Mouse (Mus musculus) forebrain, embryonic 10.5 days (tissue): ENCODE results near the gene Btbd9. TPM values are rescaled to one million over a fixed set of nuclear protein-coding genes. Genes with fewer than 3 reads are reported as not detected.

Source experiments
- DNase-seq: peaks from one replicate; pipeline ENCODE4 v3.0.0-alpha.2; 2017; ENCODE audit warnings: low spot score; ENCODE audit errors: extremely low spot score
- H3K27ac ChIP-seq: fragments of 300-500 bp; sonication (generic); 2 replicates; pipeline ENCODE4 v1.5.1; 2016; ENCODE audit warnings: mild to moderate bottlenecking
- H3K27me3 ChIP-seq: fragments of 300-500 bp; sonication (generic); 2 replicates; pipeline ENCODE4 v1.6.1; 2016; ENCODE audit warnings: mild to moderate bottlenecking; ENCODE audit not compliant: poor library complexity, severe bottlenecking
- H3K36me3 ChIP-seq: fragments of 300-500 bp; sonication (generic); replicated peaks from 2 replicates; pipeline ENCODE4 v1.6.1; 2016; ENCODE audit warnings: mild to moderate bottlenecking, moderate library complexity
- H3K4me1 ChIP-seq: fragments of 300-500 bp; sonication (generic); 2 replicates; pipeline ENCODE4 v1.6.1; 2016
- H3K4me3 ChIP-seq: fragments of 300-500 bp; sonication (generic); 2 replicates; pipeline ENCODE4 v1.5.1; 2016; ENCODE audit warnings: mild to moderate bottlenecking, moderate library complexity
- H3K9me3 ChIP-seq: fragments of 300-500 bp; sonication (generic); 2 replicates; pipeline ENCODE4 v1.6.1; 2016; ENCODE audit warnings: mild to moderate bottlenecking, moderate library complexity
- WGBS: fragments of 180-500 bp; shearing (Covaris S2); methylation state at CpG from one replicate; pipeline ENCODE4 v1.1.7; 2016; 5-methylcytosine and 5-hydroxymethylcytosine counted together
- polyA plus RNA-seq: library from polyadenylated mRNA; unstranded; fragments of >200 nt; fragmentation: Nextera tagmentation; extraction: Ambion mirVana; gene quantifications from 2 replicates; pipeline ENCODE4 v1.2.1, GENCODE M21; 2016

Btbd9 gene
- polyA plus RNA-seq, 1 experiment from 2014 or later, result 57.8 TPM

DNA sequence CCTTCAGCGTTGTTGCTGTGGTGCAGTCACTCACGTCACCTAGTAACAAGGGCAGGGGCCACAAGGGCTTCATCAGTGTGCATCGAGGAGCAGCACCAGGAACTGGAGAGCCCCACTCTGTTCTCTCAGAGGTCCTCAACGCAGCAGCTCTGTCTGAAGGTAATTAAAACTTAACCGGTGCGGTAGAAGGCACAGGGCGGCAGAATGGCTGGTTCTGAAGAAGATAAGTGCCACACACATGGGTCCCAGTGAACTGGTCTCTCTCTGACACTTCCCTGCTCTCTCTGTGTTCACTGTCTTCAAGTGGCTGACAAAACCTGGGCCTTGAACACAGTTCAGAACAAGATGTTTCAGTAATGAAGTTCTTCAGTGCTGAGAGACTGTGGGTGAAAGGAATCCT is 239.5 kb downstream of the Btbd9 start:
- DNase-seq, result no peak
- Histone ChIP-seq H3K27ac (peak overlapping the region; percentile 60), H3K4me1 (peaks cover 50% of the 10 kb centered on the region), H3K9me3 (no peaks in the 10 kb centered on the region), H3K27me3 (no peaks in the 10 kb centered on the region), H3K4me3 (no peak overlapping the region), H3K36me3 (no peaks in the 10 kb centered on the region)
- WGBS, result 78% methylated on average over 7 of the region's 7 CpGs

DNA sequence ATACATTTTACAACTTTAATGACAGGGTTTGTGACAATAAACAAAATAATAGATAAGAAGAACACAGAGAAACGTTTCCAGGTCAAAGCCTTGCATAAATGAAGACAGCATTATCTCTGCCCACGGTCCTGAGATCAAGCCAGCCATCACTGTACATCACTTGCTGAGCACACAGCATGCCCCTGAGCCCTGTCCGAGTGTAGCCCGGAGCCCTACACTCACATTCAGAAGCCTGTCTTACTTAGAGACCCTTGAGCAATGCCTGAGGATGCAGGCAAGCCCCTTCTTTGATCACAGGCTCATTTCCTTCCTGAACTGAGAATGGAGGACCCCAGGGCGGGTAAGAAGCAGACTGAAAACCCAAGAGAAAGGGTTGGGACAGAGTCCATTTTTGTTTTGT is 240.0 kb downstream of the Btbd9 start:
- Histone ChIP-seq H3K9me3 (no peaks in the 10 kb centered on the region), H3K4me1 (peaks cover 54% of the 10 kb centered on the region), H3K27ac (peak overlapping the region; percentile 62; the same call in 1 of the 2 replicates), H3K4me3 (no peak overlapping the region), H3K36me3 (no peaks in the 10 kb centered on the region), H3K27me3 (no peaks in the 10 kb centered on the region)
- no peak for DNase-seq
- WGBS, result 70% methylated on average over 5 of the region's 5 CpGs

DNA sequence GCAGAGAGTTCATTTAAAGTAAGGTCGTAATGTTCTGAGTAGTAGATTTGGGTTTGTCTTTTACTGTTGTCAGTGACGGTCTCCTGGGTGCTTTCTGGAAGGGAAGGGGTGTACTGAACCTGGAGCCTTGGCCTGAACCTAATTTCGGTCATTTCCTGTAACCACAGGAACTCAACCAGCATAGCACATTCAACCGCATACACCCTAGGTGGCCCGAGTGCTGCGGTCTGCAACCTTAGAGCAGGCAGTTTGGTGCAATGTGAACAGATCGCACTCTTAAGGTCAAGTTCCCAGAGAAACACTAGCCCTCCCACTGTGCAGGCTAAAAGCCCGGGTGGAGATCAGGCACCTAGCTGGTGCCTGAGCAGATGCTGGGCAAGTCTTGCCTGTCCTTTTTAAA is 240.5 kb downstream of the Btbd9 start:
- 70% methylated on average over 8 of the region's 8 CpGs for WGBS
- DNase-seq, result no peak
- no peaks in the 10 kb centered on the region for H3K36me3 ChIP-seq
- no peaks in the 10 kb centered on the region for H3K27me3 ChIP-seq
- no peaks in the 10 kb centered on the region for H3K9me3 ChIP-seq
- no peak overlapping the region for H3K4me3 ChIP-seq
- 0 out of 2 replicates have a peak overlapping the region, but pooled peaks have one; percentile 7 for H3K27ac ChIP-seq
- H3K4me1 ChIP-seq, result peaks cover 52% of the 10 kb centered on the region

DNA sequence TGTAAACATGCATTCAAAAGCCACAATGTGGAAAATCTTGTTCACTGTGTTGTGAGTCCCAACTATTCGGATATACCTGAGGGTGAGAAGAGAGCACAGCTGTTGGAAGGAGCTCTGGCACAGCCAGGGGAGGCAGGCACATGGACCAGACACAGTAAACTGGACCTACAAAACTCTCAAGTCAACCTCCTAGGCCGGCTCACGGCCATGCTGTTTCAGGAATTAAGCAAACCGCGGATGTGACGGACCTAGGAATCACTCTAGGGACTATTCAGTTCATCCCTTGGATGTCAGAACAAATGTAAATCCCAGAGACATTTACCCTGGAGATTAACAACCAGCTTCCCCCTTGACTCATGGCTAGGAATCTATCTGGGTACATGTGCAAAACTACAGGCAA is 242.0 kb downstream of the Btbd9 start:
- 86% methylated on average over 6 of the region's 6 CpGs for WGBS
- peaks cover 47% of the 10 kb centered on the region for H3K4me1 ChIP-seq
- peak overlapping the region; percentile 30; the same call in 1 of the 2 replicates for H3K27ac ChIP-seq
- no peak overlapping the region for H3K4me3 ChIP-seq
- H3K27me3 ChIP-seq, result no peaks in the 10 kb centered on the region
- H3K36me3 ChIP-seq, result no peaks in the 10 kb centered on the region
- DNase-seq, result no peak
- no peaks in the 10 kb centered on the region for H3K9me3 ChIP-seq

DNA sequence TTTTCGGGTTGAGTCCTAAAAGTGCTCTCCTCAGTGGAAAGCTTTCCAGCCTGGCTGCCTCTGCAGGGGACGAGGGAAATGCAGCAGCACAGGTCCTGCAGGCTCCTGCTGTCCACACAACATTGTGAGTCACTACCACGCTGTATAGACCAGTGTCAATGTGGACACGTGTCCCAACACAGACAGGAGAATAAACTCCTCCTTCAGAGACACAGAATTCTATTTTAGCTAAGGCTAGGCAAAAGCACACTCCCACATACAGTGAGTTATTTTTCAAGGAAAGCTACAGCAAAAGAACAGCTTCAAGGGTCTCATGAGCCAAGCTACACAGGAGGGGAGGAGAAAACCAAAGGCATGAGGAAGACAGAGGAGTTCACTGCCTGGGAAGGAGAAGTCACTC is 243.2 kb downstream of the Btbd9 start:
- H3K4me1 ChIP-seq, result peaks cover 47% of the 10 kb centered on the region
- no peaks in the 10 kb centered on the region for H3K9me3 ChIP-seq
- no peaks in the 10 kb centered on the region for H3K36me3 ChIP-seq
- 87% methylated on average over 4 of the region's 4 CpGs for WGBS
- H3K27me3 ChIP-seq, result no peaks in the 10 kb centered on the region
- no peak overlapping the region for H3K27ac ChIP-seq
- DNase-seq, result no peak
- H3K4me3 ChIP-seq, result no peak overlapping the region

DNA sequence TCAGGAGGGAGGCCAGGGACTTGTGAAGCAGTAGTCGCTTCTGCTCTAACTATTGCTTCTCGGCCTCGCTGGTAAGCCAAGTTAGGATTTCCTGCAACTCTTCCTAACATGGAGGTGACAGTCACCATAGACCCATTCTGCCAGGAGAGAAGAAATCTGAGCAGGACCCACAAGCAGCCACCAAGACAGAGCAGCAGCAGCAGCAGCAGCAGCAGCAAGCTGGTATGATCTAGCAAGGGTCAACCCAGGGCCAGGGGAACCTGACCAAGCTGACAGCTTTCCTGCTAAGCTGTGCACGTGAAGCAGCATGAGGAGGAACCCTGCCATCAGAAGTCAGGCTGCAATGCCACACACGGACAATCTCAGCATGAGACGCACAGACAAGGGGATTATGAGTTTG is 244.9 kb downstream of the Btbd9 start:
- Histone ChIP-seq H3K9me3 (no peaks in the 10 kb centered on the region), H3K27ac (no peak overlapping the region), H3K4me3 (no peak overlapping the region), H3K27me3 (no peaks in the 10 kb centered on the region), H3K36me3 (no peaks in the 10 kb centered on the region), H3K4me1 (peaks cover 36% of the 10 kb centered on the region)
- WGBS, result 72% methylated on average over 6 of the region's 6 CpGs
- no peak for DNase-seq

DNA sequence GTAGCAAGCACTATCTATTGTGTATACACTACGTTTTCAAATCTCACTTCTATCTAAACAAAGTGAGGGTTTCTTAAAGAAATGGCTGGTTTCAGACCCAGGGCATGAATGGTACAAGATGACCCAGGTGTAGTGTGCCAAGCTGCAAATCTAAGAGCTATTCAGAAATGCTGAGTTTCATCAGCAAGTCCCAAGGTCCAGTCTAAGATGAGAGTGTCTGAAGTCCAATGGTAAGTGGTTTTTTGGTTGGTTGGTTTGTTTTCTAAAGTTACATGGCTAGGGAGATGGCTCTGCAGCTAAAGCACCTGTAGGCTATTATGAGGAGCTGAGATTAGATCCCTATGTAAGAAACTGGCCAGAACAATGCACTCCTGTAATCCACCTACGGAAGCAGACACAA is 246.8 kb downstream of the Btbd9 start:
- Histone ChIP-seq H3K4me3 (no peak overlapping the region), H3K9me3 (no peaks in the 10 kb centered on the region), H3K36me3 (no peaks in the 10 kb centered on the region), H3K27me3 (no peaks in the 10 kb centered on the region), H3K27ac (no peak overlapping the region), H3K4me1 (peaks cover 17% of the 10 kb centered on the region)
- WGBS, result 89% methylated on average over 2 of the region's 2 CpGs
- DNase-seq, result no peak

DNA sequence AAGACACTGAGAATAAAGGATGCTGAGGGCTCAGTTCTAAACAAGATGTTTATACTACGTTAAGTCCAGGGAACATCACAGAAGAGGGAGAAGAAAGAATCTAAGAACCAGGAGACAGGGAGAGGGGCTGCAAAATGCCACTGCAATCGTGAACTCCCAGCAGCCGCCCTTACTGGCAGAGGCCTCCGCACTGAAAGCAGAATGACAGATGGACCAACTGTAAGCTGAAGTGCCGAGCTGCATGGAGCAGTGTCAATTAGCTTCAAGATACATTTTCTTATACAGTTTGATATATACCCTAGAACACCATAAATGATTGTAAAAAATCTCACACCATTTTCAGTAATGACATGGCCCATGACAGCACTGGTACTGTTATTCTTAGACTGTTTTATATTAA is 247.4 kb downstream of the Btbd9 start:
- Histone ChIP-seq H3K9me3 (no peaks in the 10 kb centered on the region), H3K27me3 (no peaks in the 10 kb centered on the region), H3K27ac (no peak overlapping the region), H3K36me3 (no peaks in the 10 kb centered on the region), H3K4me1 (peaks cover 13% of the 10 kb centered on the region), H3K4me3 (no peak overlapping the region)
- WGBS, result 87% methylated on average over 5 of the region's 5 CpGs
- DNase-seq, result no peak

DNA sequence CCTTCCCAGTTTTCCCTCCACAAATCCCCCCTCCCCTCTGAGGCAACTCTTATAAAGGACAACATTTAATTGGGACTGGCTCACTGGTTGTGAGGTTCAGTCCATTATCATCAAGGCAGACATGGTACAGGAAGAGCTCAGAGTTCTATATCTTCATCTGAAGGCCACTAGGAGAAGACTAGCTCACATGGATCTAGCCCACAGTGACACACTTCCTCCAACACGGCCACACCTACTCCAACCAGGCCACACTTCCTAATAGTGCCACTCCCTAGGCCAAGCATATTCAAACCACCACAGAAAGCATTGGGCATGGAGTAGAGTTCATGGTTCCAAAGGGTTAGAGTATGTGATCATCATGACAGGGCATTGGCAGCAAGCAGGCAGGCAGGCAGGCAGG is 249.4 kb downstream of the Btbd9 start:
- Histone ChIP-seq H3K27ac (no peak overlapping the region), H3K36me3 (no peaks in the 10 kb centered on the region), H3K4me3 (no peak overlapping the region), H3K9me3 (no peaks in the 10 kb centered on the region), H3K4me1 (peaks cover 6% of the 10 kb centered on the region), H3K27me3 (no peaks in the 10 kb centered on the region)
- no peak for DNase-seq
- WGBS, result 95% methylated on average over 1 of the region's 1 CpGs

DNA sequence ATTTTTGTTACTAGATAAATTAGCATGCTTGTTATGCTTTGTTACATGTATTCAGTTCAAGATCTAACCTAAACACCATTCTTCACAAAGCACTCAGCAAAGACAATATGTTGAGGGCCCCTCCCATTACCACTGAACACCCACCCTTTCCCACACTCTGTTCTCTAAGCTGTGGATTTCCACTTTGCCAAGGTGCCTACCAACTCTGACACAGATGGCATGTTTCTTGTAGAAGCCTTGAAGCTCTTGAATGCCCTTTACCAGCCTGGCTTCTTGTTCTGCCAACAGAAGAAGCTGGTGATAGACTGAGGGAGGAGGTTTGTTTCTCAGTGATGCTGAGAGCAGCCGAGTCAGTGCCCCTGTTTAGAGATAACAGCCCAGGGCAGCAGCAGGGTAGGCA is 256.0 kb downstream of the Btbd9 start:
- WGBS, result 84% methylated on average over 1 of the region's 1 CpGs
- no peak for DNase-seq
- no peak overlapping the region for H3K27ac ChIP-seq
- H3K27me3 ChIP-seq, result no peaks in the 10 kb centered on the region
- no peaks in the 10 kb centered on the region for H3K9me3 ChIP-seq
- peaks cover under 1% of the 10 kb centered on the region; the same call in 1 of the 2 replicates for H3K4me1 ChIP-seq
- H3K36me3 ChIP-seq, result no peaks in the 10 kb centered on the region
- H3K4me3 ChIP-seq, result no peak overlapping the region

DNA sequence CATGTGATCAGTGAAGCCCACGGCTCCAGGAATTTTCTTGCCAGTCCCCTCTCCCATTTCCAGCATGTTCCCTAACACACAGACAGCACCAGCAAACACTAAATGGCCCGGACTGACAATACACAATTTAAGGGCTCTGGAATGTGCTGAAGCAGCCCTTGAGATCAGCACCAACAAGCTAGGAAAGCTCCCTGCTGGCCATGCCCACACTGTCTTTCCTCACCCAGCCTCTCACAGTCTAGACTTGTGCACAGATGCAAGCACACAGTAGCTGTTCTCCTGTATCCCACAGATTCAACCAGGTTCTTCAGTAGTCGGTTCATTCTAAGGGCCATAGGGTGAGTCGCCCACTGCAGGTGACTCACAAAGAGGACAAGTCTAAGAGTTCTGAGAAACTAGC is 263.6 kb downstream of the Btbd9 start:
- Histone ChIP-seq H3K9me3 (no peaks in the 10 kb centered on the region), H3K4me1 (peaks cover 16% of the 10 kb centered on the region), H3K36me3 (no peaks in the 10 kb centered on the region), H3K4me3 (no peak overlapping the region), H3K27ac (no peak overlapping the region), H3K27me3 (no peaks in the 10 kb centered on the region)
- no peak for DNase-seq
- WGBS, result 84% methylated on average over 4 of the region's 4 CpGs

DNA sequence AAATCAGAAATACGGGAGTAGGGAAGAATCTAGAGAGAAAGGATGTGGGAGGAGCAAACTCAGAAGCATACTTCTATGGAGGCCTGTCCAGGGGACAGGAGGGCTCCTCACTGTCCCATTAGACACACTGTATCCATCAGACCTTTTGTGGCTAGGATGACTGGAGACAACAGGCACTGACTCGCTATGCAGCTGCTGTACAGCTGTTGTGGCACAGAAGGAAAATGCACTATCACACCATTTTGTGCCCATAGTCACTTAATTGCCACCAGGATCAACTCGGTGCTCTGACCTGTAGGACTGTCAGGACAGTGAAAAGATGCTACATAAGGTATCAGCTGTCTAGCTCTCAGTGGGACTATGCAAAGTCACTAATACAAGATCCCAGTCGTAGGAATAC is 266.7 kb downstream of the Btbd9 start:
- Histone ChIP-seq H3K27ac (no peak overlapping the region), H3K4me1 (peaks cover 25% of the 10 kb centered on the region), H3K36me3 (no peaks in the 10 kb centered on the region), H3K9me3 (no peaks in the 10 kb centered on the region), H3K4me3 (no peak overlapping the region), H3K27me3 (no peaks in the 10 kb centered on the region)
- 83% methylated on average over 4 of the region's 4 CpGs for WGBS
- no peak for DNase-seq

DNA sequence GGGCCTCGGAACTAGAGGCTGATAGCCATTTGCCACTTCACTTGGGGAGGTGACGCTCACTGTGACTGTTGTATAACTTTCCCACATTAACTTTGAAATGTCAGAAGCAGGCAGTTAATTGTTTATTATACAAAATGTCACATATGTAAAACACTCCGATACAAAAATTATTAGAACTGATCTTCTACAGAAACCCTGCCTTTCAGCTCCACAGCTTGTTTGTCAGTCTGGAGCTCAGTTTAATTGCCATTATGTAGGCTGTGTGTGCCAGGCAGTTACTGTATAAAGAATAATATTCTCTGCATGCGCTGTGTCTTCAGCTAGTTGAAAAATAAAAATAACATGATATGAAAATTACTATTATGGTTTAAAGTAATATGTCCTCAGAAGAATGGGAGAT is 267.4 kb downstream of the Btbd9 start:
- peaks cover 31% of the 10 kb centered on the region for H3K4me1 ChIP-seq
- WGBS, result 90% methylated on average over 4 of the region's 4 CpGs
- H3K27ac ChIP-seq, result no peak overlapping the region
- H3K36me3 ChIP-seq, result no peaks in the 10 kb centered on the region
- H3K27me3 ChIP-seq, result no peaks in the 10 kb centered on the region
- DNase-seq, result no peak
- H3K9me3 ChIP-seq, result no peaks in the 10 kb centered on the region
- H3K4me3 ChIP-seq, result no peak overlapping the region

DNA sequence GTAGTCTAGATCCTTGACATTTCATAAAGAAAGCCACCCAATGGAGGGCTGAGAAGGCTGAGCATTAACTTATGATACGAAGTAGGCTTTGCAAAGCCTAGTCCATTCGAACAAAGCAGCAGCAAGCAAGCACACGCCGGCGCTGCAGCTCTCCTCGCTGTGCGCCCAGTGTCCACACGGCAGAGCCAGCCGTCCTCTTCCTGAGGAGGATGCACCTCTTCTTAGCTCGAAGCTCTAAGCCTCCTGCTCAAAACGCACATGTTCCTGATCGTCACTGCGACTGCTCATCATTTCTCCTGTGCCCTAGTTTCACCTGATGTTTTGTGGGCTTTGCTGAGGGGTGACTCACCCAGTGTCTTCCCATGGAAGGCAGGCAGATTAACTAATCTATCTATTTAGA is 268.0 kb downstream of the Btbd9 start:
- H3K27ac ChIP-seq, result no peak overlapping the region
- H3K36me3 ChIP-seq, result no peaks in the 10 kb centered on the region
- peaks cover 32% of the 10 kb centered on the region for H3K4me1 ChIP-seq
- no peaks in the 10 kb centered on the region for H3K27me3 ChIP-seq
- no peak overlapping the region for H3K4me3 ChIP-seq
- H3K9me3 ChIP-seq, result no peaks in the 10 kb centered on the region
- WGBS, result 87% methylated on average over 13 of the region's 13 CpGs
- no peak for DNase-seq
